Mouse (Mus musculus): ENCODE data around the gene Klrg2. TPM values are rescaled to one million over a fixed set of nuclear protein-coding genes. Genes with fewer than 3 reads are reported as not detected.

The Klrg2 gene
- total RNA-seq, 2 experiments from 2014 or later = 0.26 TPM; not detected in 1

- DNase-seq = no peak
- intact Hi-C loops (cut with DNase I) = no loop called here
Observed at GRCm38 (mm10) chr6:38632826-38633225, 4.2 kb downstream of the Klrg2 start.

DNA sequence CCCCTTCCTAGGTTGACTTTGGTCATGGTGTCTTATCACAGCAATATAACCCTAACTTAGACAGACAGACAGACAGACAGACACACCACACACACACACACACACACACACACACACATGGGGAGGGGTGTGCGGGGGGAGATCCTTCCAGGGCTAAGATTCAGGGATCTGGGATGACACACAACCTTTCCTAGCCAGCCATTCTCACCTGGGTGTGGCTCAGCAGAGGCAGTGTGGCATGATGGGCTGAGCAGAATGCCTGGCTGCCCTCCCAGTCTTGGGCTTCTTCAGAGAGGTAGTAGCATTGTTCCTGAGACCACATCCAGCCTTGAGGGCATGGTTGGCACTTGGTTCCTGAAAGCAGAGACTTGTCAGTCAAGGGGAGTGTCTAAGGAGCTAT, 7.5 kb downstream of the Klrg2 start:
- no peak for DNase-seq
- intact Hi-C loops (cut with DNase I) = no loop called here

GRCm38 (mm10) chr6:38627486-38627885, 9.6 kb downstream of the Klrg2 start:
- no peak for DNase-seq
- intact Hi-C loops (cut with DNase I) = no loop called here

GRCm38 (mm10) chr6:38627081-38627480, 10.0 kb downstream of the Klrg2 start:
- no peak for DNase-seq
- intact Hi-C loops (cut with DNase I) = no loop called here

GRCm38 (mm10) chr6:38626086-38626485, 11.0 kb downstream of the Klrg2 start:
- intact Hi-C loops (cut with DNase I) = no loop called here

GRCm38 (mm10) chr6:38624439-38624838, 12.6 kb downstream of the Klrg2 start:
- intact Hi-C loops (cut with DNase I) = no loop called here
- DNase-seq = no peak

More at GRCm38 (mm10) chr6:38626086-38626485, 11.0 kb downstream of the Klrg2 start:
- no peak for DNase-seq

DNA sequence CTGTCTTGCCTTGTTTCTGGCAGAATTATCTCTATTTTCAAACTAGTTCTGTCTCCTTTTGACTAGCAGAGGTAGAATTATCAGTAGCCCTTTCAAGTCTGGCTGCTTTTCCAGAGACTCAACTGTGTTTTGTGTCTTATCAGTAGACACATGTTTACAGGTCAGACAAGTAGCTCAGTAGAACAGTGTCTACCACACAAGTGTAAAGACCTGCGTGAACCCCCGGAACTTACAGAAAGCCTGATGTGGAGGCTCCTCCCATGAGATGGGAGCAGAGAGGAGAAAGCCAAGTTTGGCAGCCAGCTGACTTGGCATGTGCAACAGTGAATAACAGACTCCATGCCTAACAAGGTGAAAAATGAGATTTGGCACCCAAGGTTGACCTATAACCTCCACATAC, 13.6 kb downstream of the Klrg2 start:
- intact Hi-C loops (cut with DNase I) = no loop called here
- DNase-seq = no peak

- intact Hi-C loops (cut with DNase I) = no loop called here
- DNase-seq = no peak
Observed at GRCm38 (mm10) chr6:38622406-38622805, 14.6 kb downstream of the Klrg2 start.

DNA sequence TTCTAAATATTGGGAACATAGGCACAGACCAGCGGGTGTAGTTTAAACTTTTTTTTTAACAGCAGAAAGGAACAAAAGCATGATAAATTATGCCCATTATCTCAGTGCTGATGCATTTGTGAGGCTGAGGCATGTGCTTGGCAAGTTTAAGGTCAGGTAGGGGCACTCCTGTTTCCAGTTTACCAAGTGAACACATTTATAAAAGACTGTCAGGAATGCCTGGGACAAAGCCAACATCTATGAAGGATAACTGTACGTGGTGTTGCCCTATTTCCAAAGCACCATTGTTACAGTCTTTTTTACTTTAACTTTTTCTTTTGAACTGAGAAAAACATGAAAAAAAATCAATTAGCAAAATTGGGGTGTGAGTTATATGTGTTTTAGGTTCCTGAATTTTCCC, 27.1 kb downstream of the Klrg2 start:
- DNase-seq = no peak
- intact Hi-C loops (cut with DNase I) = no loop called here

DNA sequence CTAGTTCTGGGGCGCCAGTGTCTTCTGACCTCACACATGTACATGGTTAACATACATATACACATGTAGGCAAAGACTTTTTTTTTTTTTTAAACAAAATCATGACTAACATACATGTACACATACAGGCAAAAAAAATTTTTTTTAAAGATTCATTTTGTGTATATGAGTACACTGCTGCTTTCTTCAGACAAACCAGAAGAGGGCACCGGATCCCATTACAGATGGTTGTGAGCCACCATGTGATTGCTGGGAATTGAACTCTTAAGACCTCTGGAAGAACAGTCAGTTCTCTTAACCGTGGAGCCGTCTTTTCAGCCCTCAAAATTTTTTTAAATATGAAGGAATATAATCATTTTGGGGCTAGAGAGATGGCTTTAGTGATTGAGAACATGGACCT, 39.6 kb downstream of the Klrg2 start:
- no peak for DNase-seq
- intact Hi-C loops (cut with DNase I) = no loop called here

GRCm38 (mm10) chr6:38581711-38582110, 55.3 kb downstream of the Klrg2 start:
- intact Hi-C loops (cut with DNase I) = no loop called here
- DNase-seq = no peak

DNA sequence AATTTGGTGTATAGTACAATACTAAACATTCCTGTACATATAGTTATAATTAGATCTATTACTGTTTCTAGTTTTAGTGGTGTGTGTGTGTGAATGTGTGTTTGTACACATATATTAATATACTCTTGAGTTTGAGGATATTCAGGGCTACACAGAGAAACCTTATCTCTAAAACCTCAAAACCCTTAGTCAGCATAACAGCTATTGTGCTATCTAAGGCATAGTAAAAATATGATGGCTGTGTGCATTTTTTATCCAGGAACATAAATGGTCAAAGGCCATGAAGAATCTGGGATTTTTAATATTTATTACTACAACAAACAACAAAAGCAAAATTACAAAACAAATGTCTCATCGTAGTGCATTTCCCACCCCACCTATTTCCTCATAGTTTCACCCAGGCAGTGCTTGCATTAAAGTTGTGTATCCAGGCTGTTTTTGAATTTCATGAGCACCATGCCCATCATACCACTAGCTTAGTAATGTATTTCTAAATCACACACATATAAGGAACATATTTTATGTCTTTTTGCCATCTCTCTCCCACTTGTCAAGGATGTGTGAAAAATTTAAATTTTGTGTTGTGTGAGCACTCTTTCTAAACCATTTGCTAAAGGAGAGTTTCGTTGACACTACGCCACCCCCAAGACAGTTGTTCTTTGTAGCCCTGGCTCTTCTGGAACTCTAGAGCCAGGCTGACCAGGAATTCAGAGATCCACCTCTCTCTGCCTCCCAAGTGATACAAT, 56.8 kb downstream of the Klrg2 start:
- DNase-seq = no peak
- intact Hi-C loops (cut with DNase I) = no loop called here

DNA sequence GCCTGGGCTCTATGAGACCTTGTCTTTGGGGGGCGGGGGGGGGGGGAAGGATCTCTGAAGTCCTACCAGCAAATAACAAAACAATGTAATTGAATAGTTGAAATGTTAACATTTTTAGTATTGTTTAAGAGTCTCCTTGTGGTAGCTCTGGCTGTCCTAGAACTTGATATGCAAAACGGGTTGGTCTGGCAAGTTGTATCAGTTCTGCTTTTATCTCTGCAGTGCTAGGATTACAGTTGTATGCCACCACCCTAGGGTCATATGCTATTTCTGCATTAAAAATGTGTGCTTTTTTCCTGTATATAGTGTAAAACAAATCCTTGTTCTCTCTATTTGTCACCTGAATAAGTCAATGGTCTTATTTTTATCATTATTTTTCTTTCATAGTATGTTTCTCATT, 60.9 kb downstream of the Klrg2 start:
- intact Hi-C loops (cut with DNase I) = no loop called here

More for the DNA sequence above, 60.9 kb downstream of the Klrg2 start:
- DNase-seq = no peak

Other genes starting within 250 kb of the Klrg2 start
- gene Ubn2, start 203.3 kb downstream of the Klrg2 start, total RNA-seq (2021) = 10 to 100 TPM; 47.1 to 48.8 TPM
- gene Fmc1, start 103.7 kb downstream of the Klrg2 start, total RNA-seq (2021) = 10 to 100 TPM; 49.6 to 52.0 TPM
- gene Luc7l2, start 85.9 kb downstream of the Klrg2 start, total RNA-seq (2021) = 100 to 1,000 TPM; 182 TPM
- gene Clec2l, start 25.8 kb upstream of the Klrg2 start, total RNA-seq (2021) = 10 to 100 TPM; 68.3 to 70.8 TPM
- gene Tbxas1, start 238.2 kb upstream of the Klrg2 start, total RNA-seq (2021) = 1 to 10 TPM; 1.3 to 1.4 TPM
- gene Hipk2, start 238.9 kb upstream of the Klrg2 start, total RNA-seq (2021) = 10 to 100 TPM; 54.6 to 55.5 TPM

Measured in left cerebral cortex, postnatal 4 days (tissue).